Mouse (Mus musculus): Measurements from ENCODE around the gene Wdr46. TPM values are rescaled to one million over a fixed set of nuclear protein-coding genes. Genes with fewer than 3 reads are reported as not detected.
"Not testable (repeated sequence)": the region's sequence is repeated elsewhere in the genome, so short reads cannot be mapped to it uniquely, and the experiment has no call there.

Gene Wdr46
- polyA plus RNA-seq, 1 experiment from 2014 or later = 11.2 TPM

DNA sequence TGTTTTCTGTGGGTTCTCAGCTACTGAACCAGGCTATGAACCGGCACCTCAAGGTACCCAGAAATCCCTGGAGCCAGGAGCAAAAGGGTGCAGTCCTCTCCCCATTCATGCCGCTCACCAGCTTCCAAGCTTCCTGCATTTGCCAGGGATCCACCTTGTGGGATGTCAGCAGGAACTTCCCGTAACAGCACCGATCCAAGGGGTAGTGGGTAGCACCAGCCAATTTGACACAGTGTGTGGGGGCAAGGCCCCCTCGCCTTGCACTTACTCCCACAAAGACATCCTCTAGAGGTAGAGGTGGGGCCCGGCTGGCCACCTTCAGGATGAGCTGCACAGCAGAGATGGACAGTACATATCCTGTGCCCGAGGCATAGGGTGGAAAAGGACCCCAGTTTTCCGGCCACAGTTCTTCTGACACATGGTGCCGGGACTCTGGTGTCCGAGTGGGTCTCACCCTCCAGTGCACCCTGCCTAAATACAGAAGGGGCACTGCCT, 9.7 kb downstream of the Wdr46 start:
- peak overlapping the region; percentile 51 for H3K4me3 ChIP-seq (ENCODE audit: low read depth, low read length)
- H3K4me1 ChIP-seq (replicated peaks; ENCODE audit: control insufficient read depth, insufficient read depth, low read length) = peaks cover 4% of the 10 kb centered on the region; the same call in 1 of the 2 replicates
- H3K4me2 ChIP-seq (replicated peaks; ENCODE audit: low read depth) = peak overlapping the region; percentile 95
- H3K36me3 ChIP-seq (ENCODE audit: control insufficient read depth, insufficient read depth) = peaks cover 28% of the 10 kb centered on the region
- no peaks in the 10 kb centered on the region for H3K27me3 ChIP-seq (replicated peaks; ENCODE audit: control insufficient read depth, insufficient read depth, low read length)
- no peaks in the 10 kb centered on the region for H3K9me3 ChIP-seq (ENCODE audit: control insufficient read depth)
- H3K9ac ChIP-seq (ENCODE audit: low read depth, low read length) = peak overlapping the region; percentile 59; the same call in 1 of the 2 replicates
- peak overlapping the region; percentile 80 for H3K27ac ChIP-seq (ENCODE audit: low read depth, low read length)
- 75% methylated on average over 10 of the region's 10 CpGs for WGBS
- no peak for TF ChIP-seq CTCF (IDR thresholded peaks at IDR 0.05; ENCODE audit: low read depth)
- no peak for ATAC-seq

DNA sequence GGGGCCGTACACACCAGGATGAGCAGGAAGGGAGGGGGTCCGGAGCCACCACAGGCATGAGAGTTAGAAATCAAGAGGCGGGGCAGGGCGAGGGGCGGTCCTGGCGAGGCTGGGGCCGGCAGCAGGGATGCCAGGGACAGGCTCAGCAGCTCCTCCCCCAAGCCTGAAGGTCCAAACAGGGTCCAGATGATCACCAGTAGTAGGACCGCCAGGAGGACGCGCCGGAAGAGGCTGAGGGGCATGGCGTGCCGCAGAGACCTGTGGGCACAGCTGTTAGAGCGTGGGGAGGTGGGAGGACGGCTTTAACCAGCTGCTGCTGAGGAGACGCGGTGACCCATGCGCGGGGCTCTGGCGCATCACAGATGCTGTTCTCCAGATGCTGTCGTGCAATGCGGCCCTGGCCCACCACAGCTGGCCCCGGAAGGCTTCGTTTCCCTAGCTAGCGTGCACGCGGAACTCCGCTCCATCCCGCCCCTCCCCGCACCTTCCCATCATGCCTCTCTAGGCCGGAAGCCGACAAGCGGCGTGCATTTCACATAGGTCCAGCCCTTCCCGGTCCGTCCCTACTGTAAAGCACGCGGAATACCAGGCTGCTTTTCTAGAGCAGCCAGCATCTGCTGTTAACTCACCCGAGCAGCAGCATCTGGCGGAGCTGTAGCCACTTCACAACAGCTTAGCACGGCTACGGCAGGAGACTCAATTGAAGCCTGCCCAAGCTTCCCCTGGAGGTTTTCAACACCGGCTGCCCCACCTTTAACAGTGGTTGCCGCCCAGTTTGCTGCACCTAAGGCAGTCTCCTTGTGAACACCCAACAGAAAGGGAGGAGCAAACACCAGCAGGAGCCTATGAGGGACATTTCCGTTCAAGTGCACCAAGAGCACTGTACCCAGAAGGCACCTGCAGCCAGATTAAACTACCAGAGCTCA, 10.8 kb downstream of the Wdr46 start, which contains the start of gene B3galt4:
Gene B3galt4 (minus strand): TSS at position 468 of the 926 bp plus-strand sequence.
- ATAC-seq = peak; percentile 63
- Histone ChIP-seq H3K4me1 (replicated peaks; ENCODE audit: control insufficient read depth, insufficient read depth, low read length) (peaks cover 5% of the 10 kb centered on the region; the same call in 1 of the 2 replicates), H3K27ac (ENCODE audit: low read depth, low read length) (peak within 1 kb of the TSS; percentile 80), H3K4me2 (replicated peaks; ENCODE audit: low read depth) (peak within 1 kb of the TSS; percentile 95), H3K27me3 (replicated peaks; ENCODE audit: control insufficient read depth, insufficient read depth, low read length) (no peaks in the 10 kb centered on the region), H3K9me3 (ENCODE audit: control insufficient read depth) (no peaks in the 10 kb centered on the region), H3K4me3 (ENCODE audit: low read depth, low read length) (peak within 1 kb of the TSS; percentile 51), H3K36me3 (ENCODE audit: control insufficient read depth, insufficient read depth) (peaks cover 23% of the 10 kb centered on the region), H3K9ac (ENCODE audit: low read depth, low read length) (peak within 1 kb of the TSS; percentile 59)
- WGBS = 1% methylated on average over 45 of the region's 45 CpGs
- TF ChIP-seq CTCF (IDR thresholded peaks at IDR 0.05; ENCODE audit: low read depth) = 0 out of 2 replicates have a peak, but pooled peaks have one; percentile 20

DNA sequence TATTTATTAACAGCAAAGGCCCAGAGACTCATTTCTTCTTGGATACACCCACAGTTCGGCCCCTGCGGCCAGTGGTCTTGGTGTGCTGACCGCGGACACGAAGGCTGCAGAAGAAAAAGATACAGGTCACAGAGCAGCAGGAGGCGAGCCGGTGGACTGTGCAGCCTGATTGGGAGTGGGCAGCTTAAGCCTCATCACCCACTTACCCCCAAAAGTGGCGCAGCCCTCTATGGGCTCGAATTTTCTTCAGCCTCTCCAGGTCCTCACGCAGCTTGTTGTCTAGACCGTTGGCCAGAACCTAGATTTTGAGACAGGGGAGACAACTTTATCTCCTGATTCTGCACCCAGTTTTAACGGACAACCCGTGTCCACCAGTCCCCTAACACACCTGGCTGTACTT, 11.6 kb downstream of the Wdr46 start:
- peak overlapping the region; percentile 5; the same call in 1 of the 2 replicates for H3K27ac ChIP-seq (ENCODE audit: low read depth, low read length)
- H3K4me2 ChIP-seq (replicated peaks; ENCODE audit: low read depth) = peak overlapping the region; percentile 95
- not testable (repeated sequence) for ATAC-seq; H3K27me3 ChIP-seq (replicated peaks; ENCODE audit: control insufficient read depth, insufficient read depth, low read length); H3K4me1 ChIP-seq (replicated peaks; ENCODE audit: control insufficient read depth, insufficient read depth, low read length); H3K9ac ChIP-seq (ENCODE audit: low read depth, low read length); H3K9me3 ChIP-seq (ENCODE audit: control insufficient read depth)
- peaks cover 20% of the 10 kb centered on the region for H3K36me3 ChIP-seq (ENCODE audit: control insufficient read depth, insufficient read depth)
- peak overlapping the region; percentile 51; the same call in 1 of the 2 replicates for H3K4me3 ChIP-seq (ENCODE audit: low read depth, low read length)
- 70% methylated on average over 13 of the region's 13 CpGs for WGBS

DNA sequence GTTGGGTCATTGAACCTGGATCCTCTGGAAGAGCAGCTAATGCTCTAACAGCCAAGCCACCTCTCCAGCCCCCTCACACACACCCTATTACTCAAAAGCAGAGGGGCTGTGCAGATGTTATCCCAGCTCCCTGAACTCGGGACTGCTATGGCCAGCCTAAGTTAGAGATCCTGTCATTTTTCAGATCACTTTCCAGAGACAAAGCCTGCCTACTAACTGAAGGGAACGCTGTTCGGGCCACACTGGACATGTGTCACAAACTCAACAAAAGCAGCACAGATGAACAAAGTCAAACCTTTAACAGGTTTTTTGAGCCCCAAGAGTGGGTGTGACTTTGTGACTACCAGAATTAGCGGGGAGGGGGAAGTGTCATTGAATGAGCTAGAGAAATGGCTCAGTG, 12.4 kb downstream of the Wdr46 start:
- H3K27ac ChIP-seq (ENCODE audit: low read depth, low read length) = no peak overlapping the region; the same call in 1 of the 2 replicates
- H3K4me3 ChIP-seq (ENCODE audit: low read depth, low read length) = no peak overlapping the region
- 0 out of 2 replicates have a peak overlapping the region, but pooled peaks have one; percentile 79 for H3K4me2 ChIP-seq (replicated peaks; ENCODE audit: low read depth)
- peaks cover 14% of the 10 kb centered on the region for H3K36me3 ChIP-seq (ENCODE audit: control insufficient read depth, insufficient read depth)
- no peak for TF ChIP-seq CTCF (IDR thresholded peaks at IDR 0.05; ENCODE audit: low read depth)
- peaks cover 10% of the 10 kb centered on the region; the same call in 1 of the 2 replicates for H3K4me1 ChIP-seq (replicated peaks; ENCODE audit: control insufficient read depth, insufficient read depth, low read length)
- WGBS = 75% methylated on average over 4 of the region's 4 CpGs
- no peaks in the 10 kb centered on the region for H3K9me3 ChIP-seq (ENCODE audit: control insufficient read depth)
- H3K9ac ChIP-seq (ENCODE audit: low read depth, low read length) = no peak overlapping the region
- no peak for ATAC-seq
- no peaks in the 10 kb centered on the region for H3K27me3 ChIP-seq (replicated peaks; ENCODE audit: control insufficient read depth, insufficient read depth, low read length)

DNA sequence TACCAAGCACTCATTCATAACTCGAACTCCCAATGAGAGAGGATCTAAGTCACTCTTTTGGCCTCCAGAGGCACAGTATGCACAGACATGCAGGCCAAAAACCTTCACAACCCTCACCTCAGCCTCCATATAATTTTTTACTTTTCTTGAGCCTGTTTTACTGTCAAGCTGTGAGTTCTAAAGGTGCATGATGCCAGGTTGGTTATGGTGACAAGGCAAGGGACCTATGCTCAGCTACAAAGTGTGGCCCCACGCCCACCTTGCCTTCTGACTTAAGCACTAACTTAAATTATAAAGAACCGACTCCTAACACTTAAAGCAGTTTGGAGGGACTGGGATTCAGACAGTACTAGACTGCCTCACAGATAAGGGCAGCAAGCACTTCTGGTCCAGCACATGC, 12.8 kb downstream of the Wdr46 start:
- ATAC-seq = no peak
- Histone ChIP-seq H3K4me2 (replicated peaks; ENCODE audit: low read depth) (peak overlapping the region; percentile 79), H3K27me3 (replicated peaks; ENCODE audit: control insufficient read depth, insufficient read depth, low read length) (no peaks in the 10 kb centered on the region), H3K9ac (ENCODE audit: low read depth, low read length) (no peak overlapping the region), H3K9me3 (ENCODE audit: control insufficient read depth) (no peaks in the 10 kb centered on the region), H3K36me3 (ENCODE audit: control insufficient read depth, insufficient read depth) (peaks cover 13% of the 10 kb centered on the region), H3K27ac (ENCODE audit: low read depth, low read length) (no peak overlapping the region), H3K4me1 (replicated peaks; ENCODE audit: control insufficient read depth, insufficient read depth, low read length) (peaks cover 10% of the 10 kb centered on the region; the same call in 1 of the 2 replicates), H3K4me3 (ENCODE audit: low read depth, low read length) (no peak overlapping the region)
- no peak for TF ChIP-seq CTCF (IDR thresholded peaks at IDR 0.05; ENCODE audit: low read depth)
- WGBS = 65% methylated on average over 3 of the region's 3 CpGs

DNA sequence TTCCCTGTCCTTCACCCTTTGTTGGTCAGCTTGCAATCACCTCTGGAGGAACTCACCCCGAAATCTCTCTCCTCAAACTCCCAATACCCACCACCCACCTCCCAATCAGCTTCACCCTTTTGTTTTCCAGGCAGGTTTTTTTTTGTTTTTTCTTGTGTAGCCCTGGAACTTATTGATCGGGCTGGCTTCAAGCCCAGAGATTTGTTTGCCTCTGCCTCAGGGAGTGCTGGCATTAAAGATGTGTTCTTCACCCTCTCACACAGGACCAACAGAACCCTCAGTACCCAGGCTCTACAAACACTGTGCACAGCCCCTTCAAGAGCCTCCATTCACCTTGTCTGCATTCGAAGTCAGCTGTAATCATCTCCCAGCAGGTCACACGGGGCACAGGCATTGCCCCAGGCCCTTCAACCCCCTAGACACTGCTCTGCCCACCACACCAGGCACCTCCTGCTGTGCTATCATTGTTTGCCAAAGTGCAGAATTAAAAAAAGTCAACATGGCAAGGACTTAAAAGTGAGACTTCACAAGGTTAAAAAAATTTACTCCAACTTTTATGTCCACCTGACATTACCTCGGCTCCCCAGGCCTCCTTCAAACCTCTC, 13.6 kb downstream of the Wdr46 start:
- H3K4me2 ChIP-seq (replicated peaks; ENCODE audit: low read depth) = peak overlapping the region; percentile 79
- H3K4me3 ChIP-seq (ENCODE audit: low read depth, low read length) = peak overlapping the region; percentile 70
- H3K27ac ChIP-seq (ENCODE audit: low read depth, low read length) = no peak overlapping the region
- H3K27me3 ChIP-seq (replicated peaks; ENCODE audit: control insufficient read depth, insufficient read depth, low read length) = no peaks in the 10 kb centered on the region
- 26% methylated on average over 5 of the region's 5 CpGs for WGBS
- no peak for TF ChIP-seq CTCF (IDR thresholded peaks at IDR 0.05; ENCODE audit: low read depth)
- no peaks in the 10 kb centered on the region for H3K9me3 ChIP-seq (ENCODE audit: control insufficient read depth)
- peaks cover 10% of the 10 kb centered on the region; the same call in 1 of the 2 replicates for H3K4me1 ChIP-seq (replicated peaks; ENCODE audit: control insufficient read depth, insufficient read depth, low read length)
- peak overlapping the region; percentile 70 for H3K9ac ChIP-seq (ENCODE audit: low read depth, low read length)
- ATAC-seq = no peak
- peaks cover 16% of the 10 kb centered on the region for H3K36me3 ChIP-seq (ENCODE audit: control insufficient read depth, insufficient read depth)
